Mouse (Mus musculus): ENCODE results near the gene Nyap1.

GRCm38 (mm10) chr5:137778635-137779034 lies 37.2 kb upstream of the Nyap1 start, which contains the start of gene Ppp1r35:
- TF ChIP-seq CTCF (IDR thresholded peaks at IDR 0.05; ENCODE audit: insufficient read depth, low read length) (no peak), POLR2A (IDR thresholded peaks at IDR 0.05; ENCODE audit: borderline replicate concordance, extremely low read depth, low read depth, low read length) (peak; percentile 66; the same call in 1 of the 2 replicates)

Measured in lung, adult 2 months (tissue).